In genomic region chr16:33562874-33563537, GRCm38 (mm10) we compare ENCODE assay signal across 11 mouse cellular contexts. TPM values are rescaled to one million over a fixed set of nuclear protein-coding genes. Genes with fewer than 3 reads are reported as not detected.
DNase-seq lines count a peak whose midpoint lies in the region; ATAC-seq and TF ChIP-seq lines count a peak whose summit lies in the region.
"Had no signal": no experiment of that assay in that cellular context is flagged by ENCODE, and none has a peak within 500 bp of the region (broad histone marks: within the 10 kb centered on the region; RNA-seq: fewer than 3 reads in every experiment).

No protein-coding gene starts in this region.

- H3K27me3 ChIP-seq in cerebellum, adult 2 months (ENCODE audit: control insufficient read depth, insufficient read depth, low read length), result no peaks in the 10 kb centered on the region
- H3K27me3 ChIP-seq: limb, embryonic 12.5 days had no signal

- intact Hi-C loops in left cerebral cortex, postnatal 14 days (cut with DNase I), result loop anchor here (5.0 kb wide), 2 partner anchors 179 to 234 kb away; no protein-coding TSS in a partner anchor

- no peak for ATAC-seq in erythroblast, adult 5-6 weeks (replicated peaks; ENCODE audit: low FRiP score, poor library complexity, severe bottlenecking)

- no peak overlapping the region for H3K4me3 ChIP-seq in cerebellum, adult 2 months (replicated peaks; ENCODE audit: insufficient read depth, low read depth, low read length)
- H3K4me3 ChIP-seq: limb, embryonic 12.5 days had no signal

- peak; percentile 39 to 55 for DNase-seq in adrenal gland, postnatal 36 days
- no peak for DNase-seq in adrenal gland, postnatal 10 days
- DNase-seq in heart, adult 18-20 months, result peak; percentile 67 to 84
- peak; percentile 70 for DNase-seq in kidney, adult 11 months
- peak; percentile 57 for DNase-seq in lung, postnatal 14 days
- no peak for DNase-seq in cerebellum, adult 2 months
- no peak for DNase-seq in left cerebral cortex, postnatal 14 days (ENCODE audit: low spot score in 2 of 2)
- DNase-seq: B cell, adult 2 months; thymus, postnatal 4 days had no signal

- 74% methylated on average over 12 of the region's 12 CpGs for WGBS in cerebellum, adult 2 months

- no peak for TF ChIP-seq CTCF in cerebellum, adult 2 months (IDR thresholded peaks at IDR 0.05; ENCODE audit: borderline replicate concordance, insufficient read depth, low read depth, low read length)

- no peak overlapping the region for H3K27ac ChIP-seq in cerebellum, adult 2 months (ENCODE audit: insufficient read depth, low read length)
- H3K27ac ChIP-seq: limb, embryonic 12.5 days had no signal

- no peak for TF ChIP-seq POLR2A in cerebellum, adult 2 months (IDR thresholded peaks at IDR 0.05; ENCODE audit: borderline replicate concordance, insufficient read depth, low read length)

- peaks cover 11% of the 10 kb centered on the region; the same call in 1 of the 2 replicates for H3K4me1 ChIP-seq in cerebellum, adult 2 months (ENCODE audit: control insufficient read depth, insufficient read depth, low read length)

RNA-seq across cellular contexts. Expression of gene Slc12a8, which starts 45.9 kb away (rescaled TPM):
- total RNA-seq in adrenal gland, postnatal 36 days (2021), result under 1 TPM; 0.76 to 0.93 TPM
- 1 to 10 TPM in 1 of 2 experiments, under 1 TPM in 1; 0.63 to 1.3 TPM for total RNA-seq in adrenal gland, postnatal 10 days (2021)
- under 1 TPM; 0.31 to 0.47 TPM for total RNA-seq in heart, adult 18-20 months (2021)
- 4.9 and 5.6 TPM in 2 replicates for polyA plus RNA-seq in cerebellum, adult 2 months (2012; rRNA removed)
- 1 to 10 TPM in 1 of 2 experiments, under 1 TPM in 1; 0.82 to 1.0 TPM for total RNA-seq in left cerebral cortex, postnatal 14 days (2021)
- total RNA-seq in erythroblast, adult 5-6 weeks (2015; ENCODE audit: low replicate concordance), result not detected in 2 replicates
- total RNA-seq in erythroblast, adult 5-6 weeks (2017; ENCODE audit: low replicate concordance), result not detected in 2 replicates

Comparison
In these comparisons a context has a peak if more than half of its experiments do, and no peak if none do; other contexts are left out.
1. DNase-seq: peak in adrenal gland, postnatal 36 days (2 of 2), heart, adult 18-20 months (2 of 2), kidney, adult 11 months (single experiment) and lung, postnatal 14 days (single experiment); none in adrenal gland, postnatal 10 days (single experiment), cerebellum, adult 2 months (0 of 2) and left cerebral cortex, postnatal 14 days (0 of 2).